Mouse (Mus musculus) lung, adult 2 months (tissue): ENCODE measurements around the gene Pcnx4.

Experiments used
- CTCF ChIP-seq: fragments of 200-500 bp; IDR thresholded peaks from 2 replicates; pipeline ENCODE4 v1.5.1; 2011; ENCODE audit warnings: mild to moderate bottlenecking, low read length, control low read depth; ENCODE audit not compliant: insufficient read depth
- POLR2A ChIP-seq: fragments of 200-500 bp; IDR thresholded peaks from 2 replicates; pipeline ENCODE4 v1.6.1; 2011; ENCODE audit warnings: low read depth, mild to moderate bottlenecking, control low read depth, low read length, borderline replicate concordance; ENCODE audit errors: extremely low read depth

GRCm38 (mm10) chr12:72564281-72564795 is 28.2 kb downstream of the Pcnx4 start:
- TF ChIP-seq CTCF (no peak), POLR2A (no peak)
